Mouse (Mus musculus): Measurements from ENCODE around the gene Zcchc9.

Gene Zcchc9

DNA sequence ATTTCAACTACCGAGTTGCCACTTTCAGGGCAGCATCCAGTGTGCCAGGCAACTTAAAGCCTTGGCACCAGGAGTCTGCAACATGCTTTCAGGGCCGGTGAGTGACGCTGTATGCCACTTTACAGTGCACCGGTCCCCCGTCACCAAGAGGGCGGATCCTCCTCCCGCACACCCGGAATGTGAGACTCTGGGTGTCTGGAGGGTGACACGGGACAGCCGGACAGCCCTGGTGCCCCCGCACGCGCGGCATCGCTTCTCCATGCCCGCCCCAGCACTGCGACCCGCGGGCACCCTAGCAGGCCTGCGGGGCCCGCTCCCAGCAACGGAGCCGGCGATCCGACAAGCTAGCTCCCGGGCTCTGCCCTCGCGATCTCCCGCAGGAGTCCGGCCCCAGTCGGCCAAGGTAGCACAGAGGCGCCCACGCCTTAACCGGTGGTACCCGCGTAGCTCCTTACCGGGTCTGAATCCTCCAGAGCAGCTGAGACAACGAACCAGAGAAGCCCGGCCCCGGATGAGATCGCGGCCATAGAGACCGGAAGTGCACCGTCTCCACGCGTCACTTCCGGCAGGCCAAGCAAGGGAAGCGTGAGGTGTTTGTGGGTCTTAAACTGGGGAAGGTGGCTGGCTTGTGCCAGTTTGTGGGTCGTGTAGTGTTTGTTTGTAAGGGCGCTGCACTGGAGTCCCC is at the start of gene Zcchc9:
Gene Zcchc9, minus strand, starts transcription at position 551 of the 685 bp plus-strand sequence.
- DNase-seq, result peak; percentile 89 to 91

DNA sequence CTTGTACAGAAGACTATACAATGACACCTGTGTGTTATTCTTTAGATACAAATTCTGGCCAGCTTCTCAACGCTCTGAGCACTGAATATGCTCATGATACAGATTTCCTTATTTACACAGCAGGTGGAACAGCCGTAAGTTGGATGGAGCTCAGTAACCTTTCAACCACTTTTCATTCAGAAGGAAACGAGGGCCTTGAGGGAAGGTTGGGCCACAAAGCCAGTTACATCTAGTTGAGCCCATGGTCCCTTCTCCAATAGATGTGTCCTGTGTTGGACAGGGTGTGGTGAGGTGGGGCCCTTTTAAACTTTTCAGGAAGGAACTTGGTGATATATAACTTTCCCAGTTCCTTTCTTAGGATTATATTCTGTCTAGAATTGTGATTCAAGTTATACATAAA is 46.9 kb upstream of the Zcchc9 start:
- DNase-seq, result no peak

DNA sequence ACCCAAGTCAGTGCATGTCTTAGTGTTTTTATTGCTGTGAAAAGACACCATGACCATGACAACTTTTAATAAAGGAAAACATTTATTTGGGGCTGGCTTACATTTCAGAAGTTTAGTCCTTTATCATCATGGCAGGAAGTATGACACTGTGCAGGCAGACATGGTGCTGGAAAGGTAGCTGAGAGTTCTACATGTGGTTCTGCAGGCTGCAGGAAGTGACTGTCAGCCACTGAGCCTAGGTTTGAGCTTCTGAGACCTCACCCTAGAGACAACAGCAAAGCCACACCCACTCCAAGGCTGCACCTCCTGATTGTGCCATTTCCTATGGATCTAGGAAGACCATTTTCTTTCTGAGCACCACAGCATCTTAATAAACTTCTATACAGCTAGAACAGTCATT is 20.4 kb upstream of the Zcchc9 start:
- no peak for DNase-seq

GRCm38 (mm10) chr13:91826066-91826465 is 18.6 kb upstream of the Zcchc9 start:
- DNase-seq, result no peak

- no peak for DNase-seq
These were observed 17.5 kb upstream of the Zcchc9 start for GRCm38 (mm10) chr13:91824845-91825550.

GRCm38 (mm10) chr13:91823735-91824134 is 16.2 kb upstream of the Zcchc9 start:
- no peak for DNase-seq

GRCm38 (mm10) chr13:91814670-91815069 is 7.2 kb upstream of the Zcchc9 start:
- no peak for DNase-seq

DNA sequence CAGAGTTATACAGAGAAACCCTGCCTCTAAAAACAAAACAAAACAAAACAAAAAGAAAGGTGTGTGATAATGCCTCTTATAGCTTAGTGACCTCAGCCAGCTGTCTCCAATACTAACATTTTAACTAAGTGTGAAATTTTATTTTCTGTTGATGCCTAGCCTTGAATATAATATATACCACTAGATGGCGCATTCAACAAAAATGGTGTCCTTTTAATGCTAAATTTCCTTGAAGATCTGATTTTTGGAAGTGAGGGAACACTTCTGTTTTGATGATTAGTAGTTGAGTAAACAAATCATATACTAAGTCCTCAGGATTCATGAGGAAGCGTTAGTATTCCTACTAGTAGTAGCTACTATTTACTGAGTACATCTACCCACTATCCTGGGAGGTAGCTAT is 2.0 kb upstream of the Zcchc9 start:
- DNase-seq, result no peak

- peak; percentile 11 to 22 for DNase-seq
These were observed 520 bp upstream of the Zcchc9 start for GRCm38 (mm10) chr13:91807874-91808575.

DNA sequence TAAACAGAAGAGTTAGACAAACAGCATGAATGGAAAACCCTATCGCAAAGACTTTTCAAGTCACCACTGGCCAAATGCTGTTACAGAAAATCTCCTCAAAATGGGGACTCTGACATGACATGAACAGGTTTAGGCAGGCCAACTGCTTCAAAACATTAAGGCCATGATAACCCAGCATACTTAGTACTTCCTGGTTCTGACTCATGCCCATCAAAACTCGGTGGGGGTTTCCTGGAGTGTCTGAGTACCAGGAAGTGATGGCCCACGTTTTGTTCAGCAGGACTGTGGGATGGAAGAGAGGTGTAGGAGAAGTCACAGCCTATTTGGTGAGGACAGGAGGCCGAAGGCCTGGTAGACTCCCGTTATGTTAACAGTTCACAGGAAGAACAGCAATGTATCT is 5.8 kb downstream of the Zcchc9 start:
- no peak for DNase-seq

- no peak for DNase-seq
These were observed 10.1 kb downstream of the Zcchc9 start for GRCm38 (mm10) chr13:91797442-91797841.

DNA sequence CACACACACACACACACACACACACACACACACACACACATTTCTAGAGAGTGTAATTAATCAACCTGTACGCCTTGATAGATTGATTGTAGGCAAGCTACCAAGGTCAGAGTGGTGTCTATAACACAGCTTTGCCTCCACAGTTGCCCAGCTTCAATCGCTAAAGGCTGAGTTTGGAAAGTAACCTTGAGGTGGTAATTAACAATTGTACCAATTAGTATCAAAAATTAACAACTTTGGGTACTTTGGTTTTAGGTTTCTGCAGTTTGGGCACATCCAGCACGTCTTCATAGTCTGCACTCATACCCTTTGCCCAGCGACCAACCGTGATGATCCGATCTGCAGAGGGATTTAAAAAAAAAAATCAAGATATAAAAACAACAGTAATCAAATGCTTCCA is 10.6 kb downstream of the Zcchc9 start:
- DNase-seq, result no peak

- no peak for DNase-seq
These were observed 11.5 kb downstream of the Zcchc9 start for GRCm38 (mm10) chr13:91796003-91796402.

GRCm38 (mm10) chr13:91795593-91795992 is 11.9 kb downstream of the Zcchc9 start:
- DNase-seq, result no peak

DNA sequence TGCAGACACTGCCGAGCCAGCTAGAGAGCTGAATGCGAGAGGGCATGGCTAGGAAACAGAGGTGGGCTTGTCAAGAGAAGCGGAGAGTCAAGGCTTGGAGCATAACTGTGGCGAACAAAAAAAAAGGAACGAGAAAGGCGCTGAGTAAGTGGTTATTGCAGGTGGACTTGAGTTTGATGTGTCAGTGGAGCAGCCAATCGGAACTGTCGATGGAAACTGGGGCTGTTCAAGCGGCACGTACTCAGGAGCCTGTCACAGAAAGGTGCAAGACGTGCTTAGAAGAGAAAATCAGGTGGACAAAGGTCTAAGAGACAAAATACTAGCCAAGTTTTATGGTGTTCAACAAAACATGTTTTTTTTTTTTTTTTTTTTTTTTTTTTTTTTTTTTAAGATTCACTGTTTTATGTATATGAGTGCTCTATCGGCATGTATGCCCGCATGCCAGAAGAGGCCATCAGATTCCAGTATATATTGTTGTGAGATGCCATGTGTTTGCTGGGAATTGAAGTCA is 12.5 kb downstream of the Zcchc9 start:
- DNase-seq, result no peak

DNA sequence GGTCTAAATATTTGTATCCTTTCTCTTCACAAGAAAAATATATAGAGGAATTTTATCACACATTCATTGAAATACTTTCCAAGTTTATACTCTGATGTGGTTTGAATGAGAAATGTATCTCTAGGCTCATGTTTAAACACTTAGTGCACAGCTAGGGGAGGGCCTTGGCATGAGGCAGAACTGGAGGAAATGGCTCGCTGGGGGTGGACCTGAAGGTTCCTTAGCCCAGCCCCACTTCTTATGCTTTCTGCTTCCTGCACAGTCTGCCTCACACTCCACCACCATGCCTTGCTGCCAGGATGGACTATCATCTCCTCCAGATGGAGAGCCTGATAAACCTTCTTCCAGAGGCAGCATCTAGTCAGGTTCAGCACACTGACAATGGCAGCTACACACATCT is 15.5 kb downstream of the Zcchc9 start:
- no peak for DNase-seq

DNA sequence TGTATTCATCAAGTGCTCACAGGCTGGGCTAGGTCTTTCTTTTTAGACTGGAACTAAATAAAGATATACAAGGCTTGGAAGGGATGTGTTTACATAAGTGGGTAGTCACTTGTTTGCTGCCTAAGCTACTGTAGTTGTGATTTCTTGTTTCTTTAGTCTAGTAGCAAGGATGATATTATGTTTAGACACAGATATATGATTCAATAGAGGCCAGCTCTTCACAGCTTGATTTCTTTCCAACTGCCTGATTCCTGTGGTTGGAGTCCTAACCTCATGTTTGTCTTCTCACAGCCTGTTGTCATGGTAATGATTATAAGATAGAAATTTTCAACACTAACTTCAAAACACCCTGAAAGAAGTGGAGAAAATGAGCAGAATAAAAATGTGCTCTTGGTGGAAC is 27.6 kb downstream of the Zcchc9 start:
- no peak for DNase-seq

GRCm38 (mm10) chr13:91778092-91778491 is 29.4 kb downstream of the Zcchc9 start:
- DNase-seq, result no peak

- DNase-seq, result no peak
These were observed 38.5 kb downstream of the Zcchc9 start for GRCm38 (mm10) chr13:91768683-91769651.

GRCm38 (mm10) chr13:91765627-91766026 is 41.9 kb downstream of the Zcchc9 start:
- DNase-seq, result no peak

GRCm38 (mm10) chr13:91763654-91764053 is 43.9 kb downstream of the Zcchc9 start:
- peak in 1 of 2 experiments; percentile 2 for DNase-seq

- DNase-seq, result no peak
These were observed 45.7 kb downstream of the Zcchc9 start for GRCm38 (mm10) chr13:91761654-91762445.
